Mouse (Mus musculus): ENCODE measurements at regions not wholly inside any gene's neighbourhood (a gene's known extent, or its start where the extent isn't known, plus 50 kb on each side); places are given as distances from the start of the nearest gene placed in this dataset.

DNA sequence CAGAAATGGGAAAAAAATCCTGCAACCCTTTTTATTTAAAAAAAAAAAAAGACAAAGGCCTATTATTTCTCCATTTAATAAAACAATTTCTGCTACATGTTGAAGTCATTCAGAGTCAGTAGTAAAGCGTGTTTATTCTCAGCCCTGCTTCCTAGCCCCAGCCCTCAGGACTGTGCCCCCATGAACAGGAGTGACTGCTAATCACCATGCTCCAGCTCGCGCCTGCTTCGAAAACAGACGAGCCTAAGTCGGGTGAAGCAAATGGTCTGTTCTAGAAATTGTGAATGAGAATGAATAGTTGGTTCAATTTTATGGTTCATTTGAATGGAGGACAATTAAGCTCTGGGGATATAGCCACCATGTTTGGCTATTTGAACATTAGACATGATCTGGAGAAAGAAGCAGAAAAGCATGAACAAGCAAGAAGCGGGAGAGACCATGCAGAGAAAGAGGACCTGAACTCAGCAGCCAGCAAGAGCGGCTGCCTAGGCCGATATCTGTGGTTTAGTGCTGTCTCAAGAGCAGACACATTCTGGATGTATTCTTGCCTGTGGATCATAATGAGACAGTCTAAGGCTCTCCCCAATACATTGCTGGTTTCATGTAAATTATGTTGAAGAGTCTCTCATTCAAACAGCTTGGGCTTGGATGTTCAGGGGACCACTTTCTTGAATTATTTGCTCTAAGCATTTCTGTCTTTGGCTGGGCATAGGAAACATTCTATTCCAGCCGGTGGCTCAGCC lies 146.1 kb upstream of the Kif2a start:
- DNase-seq = no peak

DNA sequence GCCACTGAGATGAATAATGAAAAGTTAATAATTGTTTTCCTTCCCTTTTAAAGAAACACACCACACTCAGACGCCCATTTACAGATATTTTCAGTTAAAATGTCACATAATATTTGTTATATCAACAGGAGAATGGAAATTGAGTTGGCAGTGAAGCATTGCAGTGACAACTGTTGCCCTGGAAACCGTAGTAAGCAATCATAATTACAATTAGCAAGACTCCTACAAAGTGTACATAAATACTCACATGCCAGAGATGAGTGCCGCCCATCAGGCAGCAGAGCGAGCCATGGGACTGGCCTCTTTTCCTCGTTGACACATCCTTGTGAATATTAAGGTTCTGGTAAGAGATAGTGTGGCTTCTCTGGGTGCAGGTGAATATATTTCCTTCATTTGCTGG lies 129.6 kb upstream of the Kif2a start:
- DNase-seq = no peak

DNA sequence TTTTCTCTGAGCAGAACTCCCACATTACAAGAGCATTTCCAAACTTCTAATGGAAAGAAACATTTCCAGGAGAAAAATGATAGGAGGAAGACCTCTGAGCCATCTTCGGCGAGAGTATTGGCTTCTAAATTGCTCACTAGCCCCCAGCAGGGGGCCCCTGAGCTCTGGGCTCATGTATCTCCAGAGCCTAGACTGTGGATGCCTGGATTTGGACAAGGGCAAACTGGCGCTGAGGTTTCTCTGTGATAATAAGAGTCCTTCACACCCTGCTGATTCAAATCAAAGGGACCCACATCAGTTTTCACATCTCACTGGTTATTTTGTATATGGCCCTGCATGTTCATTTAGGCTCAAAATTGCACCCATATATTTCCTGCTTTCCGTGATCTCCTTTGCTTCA lies 119.3 kb upstream of the Kif2a start:
- DNase-seq = no peak

DNA sequence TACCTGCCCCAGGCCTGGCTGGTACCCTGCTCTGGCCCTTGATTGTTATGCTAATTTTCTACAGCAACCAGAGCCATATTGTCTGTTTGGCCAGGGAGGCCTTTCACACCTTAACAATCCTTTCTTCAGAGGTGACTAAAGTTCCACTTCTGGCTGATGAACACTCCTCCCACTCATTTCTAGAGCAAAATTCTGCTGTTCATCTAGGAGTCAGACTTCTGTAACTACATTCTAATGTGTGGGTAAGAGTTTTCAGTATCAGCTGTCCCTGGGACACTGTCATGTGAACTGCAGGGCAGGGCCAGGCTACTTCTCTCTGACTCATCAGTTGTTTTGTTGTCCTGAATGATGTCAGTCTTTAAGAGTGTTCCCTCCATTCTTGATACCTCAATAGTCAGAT lies 112.2 kb upstream of the Kif2a start:
- no peak for DNase-seq

DNA sequence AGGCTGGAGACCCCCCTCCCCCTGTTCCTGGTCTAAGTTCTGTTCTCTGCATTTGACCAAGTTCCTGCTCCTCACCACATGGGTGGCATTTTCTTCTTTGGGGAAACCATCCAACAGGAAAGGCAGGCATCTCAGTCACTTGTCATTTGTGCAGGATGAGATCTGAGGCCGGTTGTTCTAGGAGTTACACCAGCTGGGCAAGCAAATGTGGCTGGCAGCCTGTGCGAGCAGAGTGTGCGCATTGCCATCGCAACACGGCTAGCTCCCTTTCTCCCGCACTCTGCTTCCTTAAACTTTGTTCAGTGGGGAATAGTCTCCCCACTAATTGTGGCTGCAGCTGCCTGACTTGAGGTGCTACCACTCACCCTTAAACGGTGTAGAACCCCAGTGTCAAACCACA lies 104.7 kb upstream of the Kif2a start:
- no peak for DNase-seq

DNA sequence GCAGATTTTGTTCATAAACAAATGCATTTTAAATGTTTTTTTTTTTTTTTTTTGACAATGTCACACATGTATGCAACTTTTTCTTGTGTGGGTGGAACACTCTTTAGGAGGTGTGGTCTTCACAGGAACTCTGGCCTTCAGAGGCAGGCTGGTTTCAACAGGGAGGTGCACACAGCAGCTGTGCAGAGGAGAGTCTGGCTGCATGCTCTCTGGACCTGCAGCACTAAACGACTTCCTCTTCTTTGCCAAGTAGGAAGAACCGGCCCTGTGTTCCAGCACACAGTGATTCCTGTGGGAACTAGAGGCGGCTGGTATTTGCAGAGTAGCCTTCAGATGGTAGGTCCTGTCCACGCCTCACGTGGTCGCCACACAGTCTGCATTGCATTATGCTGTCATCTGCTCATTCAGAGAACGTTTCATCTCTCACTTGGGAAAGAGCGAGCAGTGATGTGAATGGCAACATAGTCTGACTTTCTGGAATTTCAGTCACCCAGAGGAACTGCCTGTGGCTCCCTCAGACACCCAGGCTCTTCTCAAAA lies 102.3 kb upstream of the Kif2a start:
- no peak for DNase-seq

DNA sequence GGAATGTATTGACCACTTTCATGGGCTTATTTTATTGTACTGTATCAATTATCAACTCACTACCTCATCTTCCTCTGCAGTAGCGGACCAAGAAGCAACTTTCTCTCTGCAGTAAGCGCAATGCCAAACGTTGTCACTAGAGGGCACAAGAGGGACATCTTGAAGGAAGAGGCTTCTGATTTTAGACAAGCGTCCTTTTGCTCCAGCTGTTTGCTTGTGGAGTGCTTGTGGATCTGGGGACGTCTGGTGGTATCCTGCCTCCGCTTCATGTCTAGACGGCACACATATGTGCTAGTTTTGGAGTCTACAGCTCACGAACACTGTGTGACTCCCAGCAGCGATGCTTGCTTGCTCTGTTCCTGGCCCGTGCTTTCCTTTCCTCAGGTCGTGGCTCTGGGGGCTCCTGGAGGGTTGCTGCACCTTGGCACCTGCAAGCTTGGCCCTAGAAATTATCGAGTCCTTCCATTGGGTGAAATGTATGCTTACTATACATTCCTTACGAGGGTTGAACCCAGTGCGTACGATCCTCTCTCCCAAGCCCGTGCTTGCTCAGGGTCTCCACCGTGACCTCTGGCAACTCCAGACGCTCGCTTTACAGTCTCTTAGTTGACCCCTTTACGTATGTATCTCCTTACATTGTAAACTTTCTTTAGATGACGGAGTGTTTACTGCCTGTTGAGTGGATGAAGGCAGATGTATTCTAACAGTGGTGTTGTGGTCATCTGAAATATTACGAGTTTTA lies 92.2 kb upstream of the Kif2a start:
- DNase-seq = peak; percentile 91

DNA sequence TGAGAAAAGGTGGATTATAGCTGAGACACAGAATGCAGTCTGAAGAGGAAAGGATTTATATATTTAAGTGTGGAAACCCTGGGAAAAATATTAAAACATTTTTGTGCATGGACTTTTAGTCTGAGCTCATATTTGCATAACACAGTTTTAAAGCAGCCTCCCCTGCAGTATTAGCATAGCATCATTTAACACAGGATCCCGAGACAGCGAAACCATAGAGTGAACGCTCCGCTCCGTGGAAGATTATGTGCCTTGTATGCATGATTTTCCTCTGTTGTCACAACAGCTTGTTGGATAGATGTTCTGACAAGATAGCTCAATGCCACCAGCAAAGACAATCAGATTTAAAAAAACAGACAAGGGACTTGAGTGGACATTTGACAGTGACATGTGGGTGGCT lies 86.1 kb upstream of the Kif2a start:
- no peak for DNase-seq

DNA sequence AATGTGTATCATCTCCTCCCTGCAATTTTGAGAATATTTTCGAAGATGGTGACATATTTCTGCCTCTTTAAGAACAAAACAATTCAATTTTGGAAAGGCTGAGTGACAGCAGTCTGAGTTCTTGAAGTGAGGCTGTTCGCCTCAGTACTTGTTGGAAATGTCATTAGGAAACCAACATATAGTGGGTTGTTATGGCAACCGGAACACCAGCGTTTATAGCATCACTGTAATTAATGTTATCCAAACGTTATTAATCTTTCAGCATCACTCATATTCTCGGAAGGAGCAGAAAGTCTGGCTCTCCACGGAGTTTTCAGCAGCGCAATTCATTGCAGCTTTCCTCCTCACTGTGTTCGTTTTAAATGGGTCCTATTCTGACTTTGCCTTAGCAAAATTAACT lies 85.6 kb upstream of the Kif2a start:
- no peak for DNase-seq

DNA sequence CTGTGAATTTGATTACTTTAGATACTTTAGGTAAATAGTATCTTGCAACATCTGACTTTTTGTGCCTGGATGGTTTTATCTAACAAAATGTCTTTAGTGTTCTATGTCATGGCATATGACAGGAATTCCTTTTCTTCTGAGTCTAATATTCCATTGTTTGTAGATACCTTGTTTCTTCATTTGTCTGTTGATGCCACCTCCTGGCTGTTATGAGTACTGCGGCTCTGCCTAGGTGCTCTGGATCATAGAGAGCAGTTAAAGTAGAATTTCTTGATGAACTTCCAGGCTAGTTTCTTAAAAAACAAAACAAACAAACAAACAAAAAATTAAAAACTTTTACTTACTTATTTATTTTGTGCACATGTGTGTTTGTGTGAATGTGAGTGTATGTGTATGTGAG lies 83.6 kb upstream of the Kif2a start:
- peak; percentile 65 for DNase-seq

DNA sequence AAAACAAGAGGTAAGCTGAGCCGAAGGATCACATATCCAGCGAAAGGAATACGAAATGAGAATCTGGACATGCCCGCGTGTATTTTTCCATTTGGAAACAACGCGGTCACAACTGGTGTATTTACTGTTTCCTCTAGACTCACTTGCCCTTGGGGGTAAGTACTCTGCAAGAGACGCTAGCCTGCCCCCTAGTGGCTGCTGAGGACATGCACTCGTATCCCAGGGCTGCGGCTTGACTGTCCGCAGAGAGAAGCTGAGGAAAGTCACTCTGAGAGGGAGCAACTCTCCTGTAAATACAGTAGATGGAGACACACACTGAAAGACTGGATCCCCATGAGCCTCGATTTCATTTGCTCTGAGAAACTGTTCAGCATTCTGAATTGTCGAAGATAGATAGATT lies 79.7 kb upstream of the Kif2a start:
- peak; percentile 92 for DNase-seq

DNA sequence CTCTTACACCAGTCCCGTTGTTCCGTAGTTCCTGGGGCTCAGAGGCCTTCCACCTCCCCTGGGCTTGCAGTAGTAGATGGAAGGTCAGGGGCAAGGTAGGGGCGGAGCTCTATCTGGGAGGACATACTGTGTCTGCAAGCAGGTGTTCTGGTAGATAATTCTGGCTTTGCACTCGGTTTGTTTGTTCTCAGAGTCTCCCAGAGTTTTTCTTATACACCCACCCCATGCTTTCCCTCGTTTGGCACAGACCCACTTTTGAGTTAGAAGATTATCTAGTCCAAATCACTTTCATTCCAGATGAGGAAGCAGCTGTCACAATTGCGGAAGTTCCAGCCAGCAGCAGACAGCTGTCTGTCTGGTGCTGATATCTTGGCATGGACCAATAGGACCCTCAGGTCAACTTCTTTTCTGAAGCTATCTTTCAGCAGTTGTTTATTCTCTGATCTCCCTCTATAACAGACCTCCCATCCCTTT lies 79.0 kb upstream of the Kif2a start:
- DNase-seq = no peak

DNA sequence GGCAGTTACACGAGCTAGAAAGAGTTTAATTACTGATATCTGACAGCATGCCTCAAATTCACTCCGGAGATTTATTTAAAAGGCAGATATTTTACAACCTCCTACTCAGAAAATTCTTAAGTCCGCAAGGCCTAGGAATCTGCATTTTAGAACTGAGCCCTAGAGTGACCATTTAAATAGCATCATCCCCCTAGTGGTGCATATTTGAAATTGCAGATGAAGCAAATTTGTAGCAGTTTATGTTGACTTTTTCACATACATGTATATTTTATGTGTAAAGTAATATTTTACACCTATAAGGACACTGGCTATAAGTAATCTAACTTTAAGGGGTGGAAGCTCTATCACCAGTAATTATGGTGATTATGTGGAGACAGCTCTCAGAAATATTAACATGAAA lies 78.2 kb upstream of the Kif2a start:
- no peak for DNase-seq

DNA sequence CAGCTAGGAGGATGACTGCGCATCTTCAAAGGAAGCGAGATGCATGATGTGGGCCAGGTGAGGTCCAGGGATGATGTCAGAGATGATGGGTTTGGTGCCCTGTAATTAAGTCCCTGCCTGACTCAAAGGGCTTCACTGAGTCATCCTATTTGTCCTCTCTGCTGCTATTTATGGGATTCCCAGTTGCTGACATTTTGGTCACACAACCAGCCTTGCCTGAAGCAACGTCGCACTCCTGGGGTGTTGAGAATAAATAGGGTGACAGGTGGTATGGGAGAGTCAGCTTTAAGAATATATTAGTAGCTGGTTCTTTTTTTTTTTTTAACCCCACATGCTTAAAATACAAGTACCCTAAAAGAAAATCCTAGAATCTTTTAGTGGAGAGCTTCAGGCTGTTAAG lies 75.1 kb upstream of the Kif2a start:
- no peak for DNase-seq

DNA sequence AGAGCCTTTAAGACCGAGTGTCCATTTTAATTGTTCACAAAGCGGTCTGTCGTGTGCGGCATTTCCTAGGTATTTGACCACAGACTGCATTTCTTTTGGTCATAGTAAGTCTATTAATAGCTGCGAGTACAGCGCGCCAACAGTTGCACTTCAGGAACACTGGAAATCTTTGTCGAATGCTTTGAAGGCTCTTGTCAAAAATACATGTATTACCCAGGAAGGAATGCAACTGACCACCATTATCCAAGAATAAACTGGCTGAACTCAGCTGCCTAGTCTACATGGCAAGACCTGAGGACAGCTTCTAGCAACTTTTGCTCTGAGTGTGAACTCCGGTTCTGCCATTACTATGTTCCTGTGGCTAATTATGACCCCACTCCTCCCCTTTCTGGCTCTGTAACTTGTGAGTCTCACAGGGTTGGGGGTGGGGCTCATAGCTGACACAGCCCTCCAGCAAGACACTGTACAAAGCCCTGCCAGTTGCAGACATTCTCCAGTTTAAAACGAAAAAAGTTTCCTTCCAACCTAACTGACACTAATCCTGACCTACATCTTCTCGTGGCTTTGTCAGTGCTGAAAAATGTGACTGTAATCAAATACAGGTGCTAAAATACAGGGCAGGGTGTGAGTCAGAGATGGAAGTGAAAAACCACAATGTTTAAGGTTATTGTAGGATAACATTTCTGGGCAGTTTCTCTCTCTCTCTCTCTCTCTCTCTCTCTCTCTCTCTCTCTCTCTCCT lies 73.2 kb upstream of the Kif2a start:
- DNase-seq = no peak

DNA sequence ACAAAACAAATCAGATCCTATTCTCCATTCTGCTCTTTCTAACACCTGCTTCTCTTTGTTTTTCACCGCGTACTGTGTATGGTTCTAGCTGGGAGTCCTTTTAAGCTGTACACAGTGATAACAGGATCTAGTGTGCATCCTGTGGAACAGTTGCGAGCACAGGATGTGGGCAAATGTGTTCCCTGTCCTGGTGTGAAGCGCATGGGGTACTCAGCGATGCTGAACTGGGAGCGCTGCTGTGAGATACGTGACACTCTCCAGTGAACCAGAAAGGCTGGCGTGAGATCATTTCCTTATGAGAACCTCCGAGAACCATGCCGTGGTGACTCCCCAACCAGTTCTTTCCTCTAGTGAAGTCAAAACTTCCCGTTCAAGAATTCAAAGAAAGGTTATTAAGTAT lies 72.6 kb upstream of the Kif2a start:
- DNase-seq = no peak

DNA sequence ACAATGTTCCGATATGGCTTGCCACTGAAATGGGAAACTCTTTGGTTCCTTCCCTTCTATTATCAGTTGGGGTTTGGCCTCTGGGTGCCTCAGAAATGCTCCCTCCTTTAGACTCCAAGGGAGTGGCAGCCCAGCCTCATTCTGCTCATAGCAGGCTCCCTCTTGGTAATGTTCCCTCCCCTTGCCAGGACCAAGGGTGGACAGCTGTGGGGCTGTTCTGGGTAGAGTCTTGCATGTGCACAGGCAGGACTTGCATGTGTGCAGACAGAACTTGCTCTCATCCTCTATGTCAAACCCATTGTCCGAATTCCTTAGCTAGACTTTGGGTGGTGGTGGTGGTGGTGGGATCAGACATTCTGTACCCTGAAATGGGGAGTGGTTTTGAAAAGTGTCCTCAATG lies 71.8 kb upstream of the Kif2a start:
- no peak for DNase-seq

DNA sequence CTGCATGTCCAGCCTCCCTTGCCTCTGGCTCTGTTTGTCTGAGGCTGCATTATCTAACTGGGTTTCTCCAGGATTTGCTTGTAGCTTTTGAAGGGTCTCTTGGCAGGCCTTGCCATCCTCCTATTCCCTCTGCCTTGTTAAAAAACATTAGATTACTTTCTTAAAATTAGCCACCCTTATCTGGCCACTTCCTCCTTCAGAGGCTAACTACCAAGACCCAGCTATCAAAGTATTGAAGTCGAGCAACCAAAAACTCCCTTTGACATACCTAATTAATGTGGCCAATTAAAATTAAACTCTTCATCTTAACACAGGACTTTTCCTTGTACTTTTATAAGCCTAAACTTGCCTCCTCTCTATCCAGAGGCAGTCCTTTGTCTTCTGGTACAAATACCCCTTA lies 66.3 kb upstream of the Kif2a start:
- DNase-seq = no peak

DNA sequence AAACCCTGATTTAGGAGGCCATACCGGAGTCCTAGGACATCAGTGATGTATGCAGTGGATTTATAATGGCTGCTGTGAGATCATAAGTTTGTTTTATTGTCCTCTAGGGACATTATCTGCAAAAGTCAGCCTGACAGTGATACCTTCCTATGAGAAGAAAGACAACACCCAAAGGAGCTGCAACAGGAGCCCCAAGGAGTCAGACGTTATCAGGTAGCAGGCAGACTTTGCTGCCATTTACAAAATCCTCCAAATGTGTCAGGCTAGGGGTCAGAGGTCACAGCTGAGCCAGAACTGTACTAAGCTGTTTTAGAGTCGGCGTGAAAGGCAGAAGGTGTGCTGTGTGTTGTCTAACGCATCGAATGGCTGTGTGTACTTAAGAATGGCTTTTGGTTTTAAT lies 65.4 kb upstream of the Kif2a start:
- DNase-seq = no peak

DNA sequence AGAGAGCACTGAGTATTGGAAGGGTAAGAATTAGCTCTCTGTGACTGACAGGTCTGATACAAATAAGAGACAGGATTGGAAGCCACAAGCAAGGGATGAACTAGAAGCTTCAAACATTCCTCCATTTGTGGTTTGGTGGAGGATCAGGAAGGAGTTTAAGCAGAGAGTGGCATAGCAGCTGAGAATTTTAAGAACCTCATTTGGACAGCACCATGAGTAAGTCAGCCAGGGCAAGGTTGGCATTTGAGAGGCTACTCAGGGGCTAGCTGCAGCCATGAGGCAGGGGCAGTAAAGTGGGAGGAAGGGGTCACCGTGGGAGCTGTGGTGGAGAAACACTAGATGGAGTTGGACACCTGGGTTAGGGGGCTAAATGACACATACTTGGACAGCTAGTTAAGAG lies 56.2 kb upstream of the Kif2a start:
- no peak for DNase-seq

DNA sequence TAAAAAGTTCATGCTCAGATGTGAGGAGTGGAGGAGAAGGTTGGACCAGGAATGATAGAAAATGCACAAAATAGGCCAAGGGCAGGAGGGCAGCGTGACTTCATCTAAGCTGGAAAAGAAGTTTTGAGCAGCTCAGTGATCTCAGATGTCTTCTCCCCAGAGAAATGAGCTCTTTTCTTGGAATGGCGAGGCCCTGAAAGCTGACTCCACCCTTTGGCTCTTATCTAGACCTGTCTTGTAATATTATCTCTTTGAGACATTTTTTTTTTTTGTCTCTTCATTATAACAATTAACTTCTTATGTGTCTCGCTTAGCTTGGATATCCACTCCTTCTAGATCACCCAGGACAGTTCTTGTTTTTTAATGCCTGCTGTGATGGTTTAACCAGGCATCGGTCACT lies 53.0 kb upstream of the Kif2a start:
- no peak for DNase-seq

DNA sequence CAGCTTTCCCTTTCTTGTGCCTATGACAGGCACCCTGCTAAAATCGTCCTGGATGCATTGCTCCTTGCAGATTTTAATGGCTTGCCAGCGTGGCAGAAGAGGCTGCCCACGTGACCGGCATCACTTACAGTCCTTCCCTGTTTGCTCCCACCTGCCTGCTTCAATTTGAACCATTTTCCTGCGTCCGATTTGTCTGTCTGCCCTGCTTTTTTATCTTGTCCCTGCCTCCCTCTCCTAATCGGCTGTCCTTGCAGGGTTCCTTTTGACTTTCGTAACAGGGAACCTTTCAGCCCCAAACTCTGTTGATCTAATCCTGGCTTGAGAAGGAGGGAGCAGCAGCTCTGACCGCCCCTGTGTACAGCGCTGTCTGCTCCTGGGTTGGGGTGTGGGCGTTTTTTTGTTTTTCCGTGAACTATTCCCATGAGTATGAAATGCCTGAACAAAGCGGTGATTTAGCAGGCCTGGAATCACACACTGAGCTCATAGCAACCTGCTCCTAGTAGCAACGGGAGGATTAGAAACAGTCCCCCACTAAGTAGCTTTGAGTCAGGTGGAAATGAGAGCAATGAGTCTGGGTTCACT lies 51.2 kb upstream of the Kif2a start:
- peak; percentile 27 for DNase-seq

All from adrenal gland, postnatal 10 days (tissue).